In the genomic region with DNA sequence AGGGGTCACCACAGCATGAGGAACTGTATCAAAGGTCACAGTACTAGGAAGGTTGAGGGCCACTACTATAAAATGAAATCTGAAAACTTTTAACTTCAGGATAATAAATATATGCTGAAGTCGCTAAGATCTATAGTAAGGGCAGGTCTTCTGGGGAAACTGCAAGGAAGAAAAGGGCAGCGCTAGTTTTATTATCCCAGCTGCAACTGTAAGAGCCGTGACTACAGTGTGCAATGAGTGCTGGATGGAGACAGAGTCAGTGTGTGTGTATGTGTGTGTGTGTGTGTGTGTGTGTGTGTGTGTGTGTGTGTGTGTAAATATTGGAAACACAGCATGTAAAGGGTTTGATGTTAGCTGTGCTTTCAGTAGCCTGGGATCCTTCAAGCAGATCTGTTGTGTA, we compare ENCODE assay signal across 31 mouse cellular contexts.
"Had no signal": no experiment of that assay in that cellular context is flagged by ENCODE, and none has a peak within 500 bp of the region (broad histone marks: within the 10 kb centered on the region; RNA-seq: fewer than 3 reads in every experiment).

No protein-coding gene starts in this region.

- H3K9ac ChIP-seq: heart, embryonic 12.5 days; heart, embryonic 13.5 days; heart, embryonic 15.5 days; hindbrain, embryonic 12.5 days; hindbrain, embryonic 13.5 days; hindbrain, embryonic 14.5 days; hindbrain, embryonic 15.5 days; kidney, embryonic 15.5 days had no signal

- H3K27me3 ChIP-seq: heart, embryonic 12.5 days; heart, embryonic 15.5 days; hindbrain, embryonic 12.5 days; hindbrain, embryonic 13.5 days; hindbrain, embryonic 15.5 days; kidney, embryonic 15.5 days had no signal

- H3K36me3 ChIP-seq: heart, embryonic 10.5 days; heart, embryonic 12.5 days; heart, embryonic 13.5 days; heart, embryonic 15.5 days; hindbrain, embryonic 10.5 days; hindbrain, embryonic 12.5 days; hindbrain, embryonic 13.5 days; hindbrain, embryonic 15.5 days; kidney, embryonic 15.5 days had no signal

- H3K4me3 ChIP-seq: heart, embryonic 10.5 days; heart, embryonic 12.5 days; heart, embryonic 13.5 days; heart, embryonic 15.5 days; hindbrain, embryonic 10.5 days; hindbrain, embryonic 12.5 days; hindbrain, embryonic 13.5 days; hindbrain, embryonic 15.5 days; kidney, embryonic 15.5 days; layer of hippocampus, adult 2 months; left cerebral cortex, adult 2 months had no signal

- ATAC-seq: hindbrain, embryonic 16.5 days; hindbrain, postnatal 0 days; inflammation-experienced regulatory T-cells, adult 6 months had no signal

- H3K4me1 ChIP-seq: heart, embryonic 10.5 days; heart, embryonic 12.5 days; heart, embryonic 13.5 days; kidney, embryonic 15.5 days had no signal

- DNase-seq: heart, postnatal 10 days; heart, postnatal 14 days; heart, postnatal 36 days; heart, postnatal 4 days; kidney, adult 11 months; kidney, adult 18-20 months; kidney, adult 8-10 months; kidney, postnatal 10 days; kidney, postnatal 14 days; kidney, postnatal 25 days; kidney, postnatal 36 days; kidney, postnatal 4 days; layer of hippocampus, adult 9-11 months; layer of hippocampus, postnatal 36 days had no signal

- H3K9me3 ChIP-seq: heart, embryonic 10.5 days; heart, embryonic 12.5 days; heart, embryonic 13.5 days; heart, embryonic 15.5 days; hindbrain, embryonic 10.5 days; hindbrain, embryonic 12.5 days; hindbrain, embryonic 13.5 days; hindbrain, embryonic 15.5 days; kidney, embryonic 15.5 days had no signal

- H3K27ac ChIP-seq: heart, embryonic 10.5 days; heart, embryonic 13.5 days; heart, embryonic 15.5 days; hindbrain, embryonic 14.5 days; hindbrain, embryonic 15.5 days; hindbrain, postnatal 0 days; kidney, embryonic 15.5 days; kidney, postnatal 0 days; layer of hippocampus, adult 2 months; left cerebral cortex, adult 2 months had no signal

- H3K4me2 ChIP-seq: heart, embryonic 11.5 days; heart, embryonic 12.5 days; heart, embryonic 13.5 days; heart, embryonic 15.5 days; hindbrain, embryonic 12.5 days; hindbrain, embryonic 13.5 days; hindbrain, embryonic 14.5 days; hindbrain, embryonic 15.5 days; kidney, embryonic 15.5 days had no signal
